Mouse (Mus musculus): ENCODE data around the gene Tfip11. TPM values are rescaled to one million over a fixed set of nuclear protein-coding genes. Genes with fewer than 3 reads are reported as not detected.

Tfip11 gene
- polyA plus RNA-seq, 1 experiment: 29.8 TPM

- TF ChIP-seq POLR2A (IDR thresholded peaks at IDR 0.05; ENCODE audit: low read depth, low read length): no peak
- no peak for TF ChIP-seq CTCF (IDR thresholded peaks at IDR 0.05; ENCODE audit: extremely low read depth, insufficient read depth, insufficient read length, insufficient replicate concordance)
- H3K4me3 ChIP-seq (ENCODE audit: extremely low read depth, insufficient read depth, insufficient read length): no peak overlapping the region
- peak overlapping the region; percentile 34; the same call in 1 of the 2 replicates for H3K27ac ChIP-seq (ENCODE audit: insufficient read depth, low read length)
- DNase-seq (ENCODE audit: low read depth in 1 of 2, low spot score in 2 of 2): no peak
- H3K36me3 ChIP-seq (ENCODE audit: control insufficient read depth, insufficient read depth, low read length): no peaks in the 10 kb centered on the region
- peaks cover 54% of the 10 kb centered on the region for H3K4me1 ChIP-seq (ENCODE audit: control insufficient read depth, insufficient read depth, insufficient read length)
- no peaks in the 10 kb centered on the region for H3K27me3 ChIP-seq (ENCODE audit: control insufficient read depth, insufficient read depth, low read length)
- WGBS: 77% methylated on average over 15 of the region's 15 CpGs
Observed at GRCm38 (mm10) chr5:112280863-112281660, 45.1 kb upstream of the Tfip11 start.

- H3K4me1 ChIP-seq (ENCODE audit: control insufficient read depth, insufficient read depth, insufficient read length): peaks cover 60% of the 10 kb centered on the region
- H3K4me3 ChIP-seq (ENCODE audit: extremely low read depth, insufficient read depth, insufficient read length): no peak overlapping the region
- H3K27ac ChIP-seq (ENCODE audit: insufficient read depth, low read length): peak overlapping the region; percentile 34; the same call in 1 of the 2 replicates
- 64% methylated on average over 4 of the region's 4 CpGs for WGBS
- TF ChIP-seq POLR2A (IDR thresholded peaks at IDR 0.05; ENCODE audit: low read depth, low read length) (no peak), CTCF (IDR thresholded peaks at IDR 0.05; ENCODE audit: extremely low read depth, insufficient read depth, insufficient read length, insufficient replicate concordance) (no peak)
- H3K36me3 ChIP-seq (ENCODE audit: control insufficient read depth, insufficient read depth, low read length): no peaks in the 10 kb centered on the region
- no peak for DNase-seq (ENCODE audit: low read depth in 1 of 2, low spot score in 2 of 2)
- no peaks in the 10 kb centered on the region for H3K27me3 ChIP-seq (ENCODE audit: control insufficient read depth, insufficient read depth, low read length)
Observed at GRCm38 (mm10) chr5:112281676-112282075, 44.5 kb upstream of the Tfip11 start.

- Histone ChIP-seq H3K4me1 (ENCODE audit: control insufficient read depth, insufficient read depth, insufficient read length) (peaks cover 64% of the 10 kb centered on the region), H3K27ac (ENCODE audit: insufficient read depth, low read length) (peak overlapping the region; percentile 48)
Observed at GRCm38 (mm10) chr5:112282123-112282779, 43.9 kb upstream of the Tfip11 start.

GRCm38 (mm10) chr5:112282780-112283482, 43.2 kb upstream of the Tfip11 start:
- Histone ChIP-seq H3K4me1 (ENCODE audit: control insufficient read depth, insufficient read depth, insufficient read length) (peaks cover 71% of the 10 kb centered on the region), H3K36me3 (ENCODE audit: control insufficient read depth, insufficient read depth, low read length) (no peaks in the 10 kb centered on the region), H3K4me3 (ENCODE audit: extremely low read depth, insufficient read depth, insufficient read length) (no peak overlapping the region), H3K27me3 (ENCODE audit: control insufficient read depth, insufficient read depth, low read length) (no peaks in the 10 kb centered on the region), H3K27ac (ENCODE audit: insufficient read depth, low read length) (peak overlapping the region; percentile 60)
- TF ChIP-seq POLR2A (IDR thresholded peaks at IDR 0.05; ENCODE audit: low read depth, low read length): no peak
- no peak for TF ChIP-seq CTCF (IDR thresholded peaks at IDR 0.05; ENCODE audit: extremely low read depth, insufficient read depth, insufficient read length, insufficient replicate concordance)
- WGBS: 25% methylated on average over 9 of the region's 9 CpGs
- no peak for DNase-seq (ENCODE audit: low read depth in 1 of 2, low spot score in 2 of 2)

More at GRCm38 (mm10) chr5:112282123-112282779, 43.9 kb upstream of the Tfip11 start:
- 52% methylated on average over 6 of the region's 6 CpGs for WGBS
- TF ChIP-seq CTCF (IDR thresholded peaks at IDR 0.05; ENCODE audit: extremely low read depth, insufficient read depth, insufficient read length, insufficient replicate concordance) (no peak), POLR2A (IDR thresholded peaks at IDR 0.05; ENCODE audit: low read depth, low read length) (no peak)
- DNase-seq (ENCODE audit: low read depth in 1 of 2, low spot score in 2 of 2): no peak
- no peaks in the 10 kb centered on the region for H3K36me3 ChIP-seq (ENCODE audit: control insufficient read depth, insufficient read depth, low read length)
- no peaks in the 10 kb centered on the region for H3K27me3 ChIP-seq (ENCODE audit: control insufficient read depth, insufficient read depth, low read length)
- H3K4me3 ChIP-seq (ENCODE audit: extremely low read depth, insufficient read depth, insufficient read length): no peak overlapping the region

GRCm38 (mm10) chr5:112283543-112284202, 42.5 kb upstream of the Tfip11 start:
- Histone ChIP-seq H3K4me1 (ENCODE audit: control insufficient read depth, insufficient read depth, insufficient read length) (peaks cover 74% of the 10 kb centered on the region), H3K27ac (ENCODE audit: insufficient read depth, low read length) (peak overlapping the region; percentile 60), H3K27me3 (ENCODE audit: control insufficient read depth, insufficient read depth, low read length) (no peaks in the 10 kb centered on the region), H3K4me3 (ENCODE audit: extremely low read depth, insufficient read depth, insufficient read length) (no peak overlapping the region), H3K36me3 (ENCODE audit: control insufficient read depth, insufficient read depth, low read length) (no peaks in the 10 kb centered on the region)
- no peak for DNase-seq (ENCODE audit: low read depth in 1 of 2, low spot score in 2 of 2)
- TF ChIP-seq CTCF (IDR thresholded peaks at IDR 0.05; ENCODE audit: extremely low read depth, insufficient read depth, insufficient read length, insufficient replicate concordance) (no peak), POLR2A (IDR thresholded peaks at IDR 0.05; ENCODE audit: low read depth, low read length) (no peak)
- 7% methylated on average over 10 of the region's 10 CpGs for WGBS

GRCm38 (mm10) chr5:112284203-112284582, 42.0 kb upstream of the Tfip11 start:
- H3K27me3 ChIP-seq (ENCODE audit: control insufficient read depth, insufficient read depth, low read length): no peaks in the 10 kb centered on the region
- TF ChIP-seq POLR2A (IDR thresholded peaks at IDR 0.05; ENCODE audit: low read depth, low read length) (no peak), CTCF (IDR thresholded peaks at IDR 0.05; ENCODE audit: extremely low read depth, insufficient read depth, insufficient read length, insufficient replicate concordance) (no peak)
- H3K27ac ChIP-seq (ENCODE audit: insufficient read depth, low read length): peak overlapping the region; percentile 15; the same call in 1 of the 2 replicates
- H3K4me3 ChIP-seq (ENCODE audit: extremely low read depth, insufficient read depth, insufficient read length): no peak overlapping the region
- DNase-seq (ENCODE audit: low read depth in 1 of 2, low spot score in 2 of 2): no peak
- H3K36me3 ChIP-seq (ENCODE audit: control insufficient read depth, insufficient read depth, low read length): no peaks in the 10 kb centered on the region
- H3K4me1 ChIP-seq (ENCODE audit: control insufficient read depth, insufficient read depth, insufficient read length): peaks cover 70% of the 10 kb centered on the region
- 24% methylated on average over 7 of the region's 7 CpGs for WGBS
